Mouse (Mus musculus) E14TG2a.4 (cell line): ENCODE results near the gene Ankrd13c.

Source experiments
- CTCF ChIP-seq: conservative IDR thresholded peaks from 2 replicates; pipeline ENCODE4 v1.5.1; 2014; ENCODE audit warnings: low read length
- POU5F1 ChIP-seq: IDR thresholded peaks from 2 replicates; pipeline ENCODE4 v1.6.1; 2014; ENCODE audit warnings: low read length, borderline replicate concordance

DNA sequence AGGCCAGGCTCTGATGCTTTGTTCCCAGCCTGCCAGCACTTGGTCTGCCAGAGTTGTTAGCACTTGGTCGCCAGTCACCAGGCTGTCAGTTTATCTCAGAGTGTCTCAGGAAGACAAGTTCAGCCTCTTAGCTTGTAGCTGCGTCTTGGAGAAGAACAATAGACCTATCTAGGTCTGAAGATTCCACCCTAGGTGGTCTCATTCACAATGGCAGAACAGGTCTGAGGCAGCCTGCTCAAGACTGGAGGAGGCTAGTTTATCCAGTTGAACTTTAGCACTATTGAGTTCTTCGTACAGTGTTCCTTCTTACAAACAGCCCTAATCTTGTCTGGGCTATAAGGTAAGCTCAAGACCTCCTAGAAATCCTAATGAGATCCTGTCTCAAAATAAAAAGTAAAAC, 15.0 kb upstream of the Ankrd13c start:
- no peak for TF ChIP-seq CTCF
- no peak for TF ChIP-seq POU5F1
